Mouse (Mus musculus): Measurements from ENCODE around the gene E130114P18Rik. TPM values are rescaled to one million over a fixed set of nuclear protein-coding genes. Genes with fewer than 3 reads are reported as not detected.

The E130114P18Rik gene
- polyA plus RNA-seq, 1 experiment from 2014 or later = 0.60 TPM

- Histone ChIP-seq H3K4me3 (ENCODE audit: low read depth, low read length) (no peak overlapping the region), H3K27ac (ENCODE audit: low read depth, low read length) (no peak overlapping the region), H3K4me1 (replicated peaks; ENCODE audit: control insufficient read depth, insufficient read depth, low read length) (no peaks in the 10 kb centered on the region), H3K4me2 (no peak overlapping the region), H3K27me3 (replicated peaks; ENCODE audit: control insufficient read depth, insufficient read depth, low read length) (no peaks in the 10 kb centered on the region), H3K36me3 (ENCODE audit: control insufficient read depth, insufficient read depth, low read length) (no peaks in the 10 kb centered on the region), H3K9me3 (ENCODE audit: control insufficient read depth, low read length) (no peaks in the 10 kb centered on the region), H3K9ac (ENCODE audit: low read depth, low read length) (no peak overlapping the region)
- no peak for ATAC-seq (replicated peaks; ENCODE audit: low FRiP score)
- WGBS = 74% methylated on average over 15 of the region's 15 CpGs
- DNase-seq (ENCODE audit: low spot score) = no peak
Observed at GRCm38 (mm10) chr4:97582796-97583430, 195.0 kb downstream of the E130114P18Rik start.

- ATAC-seq (replicated peaks; ENCODE audit: low FRiP score) (no peak), DNase-seq (ENCODE audit: low spot score) (no peak)
- H3K27ac ChIP-seq (ENCODE audit: low read depth, low read length) = no peak overlapping the region
- no peaks in the 10 kb centered on the region for H3K9me3 ChIP-seq (ENCODE audit: control insufficient read depth, low read length)
- H3K36me3 ChIP-seq (ENCODE audit: control insufficient read depth, insufficient read depth, low read length) = no peaks in the 10 kb centered on the region
- no peak overlapping the region for H3K4me2 ChIP-seq
- WGBS = 61% methylated on average over 3 of the region's 3 CpGs
- H3K27me3 ChIP-seq (replicated peaks; ENCODE audit: control insufficient read depth, insufficient read depth, low read length) = no peaks in the 10 kb centered on the region
- no peak overlapping the region for H3K9ac ChIP-seq (ENCODE audit: low read depth, low read length)
- no peaks in the 10 kb centered on the region for H3K4me1 ChIP-seq (replicated peaks; ENCODE audit: control insufficient read depth, insufficient read depth, low read length)
- no peak overlapping the region for H3K4me3 ChIP-seq (ENCODE audit: low read depth, low read length)
Observed at GRCm38 (mm10) chr4:97582064-97582415, 195.8 kb downstream of the E130114P18Rik start.

- WGBS = 62% methylated on average over 12 of the region's 12 CpGs
- Histone ChIP-seq H3K9ac (ENCODE audit: low read depth, low read length) (no peak overlapping the region), H3K4me1 (replicated peaks; ENCODE audit: control insufficient read depth, insufficient read depth, low read length) (no peaks in the 10 kb centered on the region), H3K9me3 (ENCODE audit: control insufficient read depth, low read length) (no peaks in the 10 kb centered on the region), H3K27me3 (replicated peaks; ENCODE audit: control insufficient read depth, insufficient read depth, low read length) (no peaks in the 10 kb centered on the region), H3K27ac (ENCODE audit: low read depth, low read length) (no peak overlapping the region), H3K4me3 (ENCODE audit: low read depth, low read length) (no peak overlapping the region), H3K36me3 (ENCODE audit: control insufficient read depth, insufficient read depth, low read length) (no peaks in the 10 kb centered on the region), H3K4me2 (no peak overlapping the region)
- ATAC-seq (replicated peaks; ENCODE audit: low FRiP score) = no peak
- DNase-seq (ENCODE audit: low spot score) = no peak
Observed at GRCm38 (mm10) chr4:97581314-97582063, 196.4 kb downstream of the E130114P18Rik start.

GRCm38 (mm10) chr4:97580906-97581305, 197.0 kb downstream of the E130114P18Rik start:
- H3K9me3 ChIP-seq (ENCODE audit: control insufficient read depth, low read length) = no peaks in the 10 kb centered on the region
- H3K36me3 ChIP-seq (ENCODE audit: control insufficient read depth, insufficient read depth, low read length) = no peaks in the 10 kb centered on the region
- H3K4me2 ChIP-seq = no peak overlapping the region
- WGBS = 91% methylated on average over 7 of the region's 7 CpGs
- no peak overlapping the region for H3K4me3 ChIP-seq (ENCODE audit: low read depth, low read length)
- ATAC-seq (replicated peaks; ENCODE audit: low FRiP score) (no peak), DNase-seq (ENCODE audit: low spot score) (no peak)
- no peak overlapping the region for H3K27ac ChIP-seq (ENCODE audit: low read depth, low read length)
- H3K9ac ChIP-seq (ENCODE audit: low read depth, low read length) = no peak overlapping the region
- H3K4me1 ChIP-seq (replicated peaks; ENCODE audit: control insufficient read depth, insufficient read depth, low read length) = no peaks in the 10 kb centered on the region
- H3K27me3 ChIP-seq (replicated peaks; ENCODE audit: control insufficient read depth, insufficient read depth, low read length) = no peaks in the 10 kb centered on the region

- WGBS = 80% methylated on average over 9 of the region's 9 CpGs
- no peak overlapping the region for H3K27ac ChIP-seq (ENCODE audit: low read depth, low read length)
- H3K9me3 ChIP-seq (ENCODE audit: control insufficient read depth, low read length) = no peaks in the 10 kb centered on the region
- no peak overlapping the region for H3K9ac ChIP-seq (ENCODE audit: low read depth, low read length)
- no peak overlapping the region for H3K4me2 ChIP-seq
- no peaks in the 10 kb centered on the region for H3K4me1 ChIP-seq (replicated peaks; ENCODE audit: control insufficient read depth, insufficient read depth, low read length)
- no peaks in the 10 kb centered on the region for H3K36me3 ChIP-seq (ENCODE audit: control insufficient read depth, insufficient read depth, low read length)
- DNase-seq (ENCODE audit: low spot score) = no peak
- ATAC-seq (replicated peaks; ENCODE audit: low FRiP score) = no peak
- no peak overlapping the region for H3K4me3 ChIP-seq (ENCODE audit: low read depth, low read length)
- no peaks in the 10 kb centered on the region for H3K27me3 ChIP-seq (replicated peaks; ENCODE audit: control insufficient read depth, insufficient read depth, low read length)
Observed at GRCm38 (mm10) chr4:97578571-97579165, 199.2 kb downstream of the E130114P18Rik start.

- no peaks in the 10 kb centered on the region for H3K9me3 ChIP-seq (ENCODE audit: control insufficient read depth, low read length)
- no peak overlapping the region for H3K9ac ChIP-seq (ENCODE audit: low read depth, low read length)
- DNase-seq (ENCODE audit: low spot score) (no peak), ATAC-seq (replicated peaks; ENCODE audit: low FRiP score) (no peak)
- H3K27ac ChIP-seq (ENCODE audit: low read depth, low read length) = no peak overlapping the region
- H3K4me1 ChIP-seq (replicated peaks; ENCODE audit: control insufficient read depth, insufficient read depth, low read length) = no peaks in the 10 kb centered on the region
- H3K4me2 ChIP-seq = no peak overlapping the region
- H3K4me3 ChIP-seq (ENCODE audit: low read depth, low read length) = no peak overlapping the region
- no peaks in the 10 kb centered on the region for H3K27me3 ChIP-seq (replicated peaks; ENCODE audit: control insufficient read depth, insufficient read depth, low read length)
- H3K36me3 ChIP-seq (ENCODE audit: control insufficient read depth, insufficient read depth, low read length) = no peaks in the 10 kb centered on the region
- WGBS = 73% methylated on average over 5 of the region's 5 CpGs
Observed at GRCm38 (mm10) chr4:97577431-97577830, 200.4 kb downstream of the E130114P18Rik start.

GRCm38 (mm10) chr4:97575447-97575846, 202.4 kb downstream of the E130114P18Rik start:
- WGBS = 60% methylated on average over 5 of the region's 5 CpGs
- no peak overlapping the region for H3K4me3 ChIP-seq (ENCODE audit: low read depth, low read length)
- no peaks in the 10 kb centered on the region for H3K36me3 ChIP-seq (ENCODE audit: control insufficient read depth, insufficient read depth, low read length)
- H3K27me3 ChIP-seq (replicated peaks; ENCODE audit: control insufficient read depth, insufficient read depth, low read length) = no peaks in the 10 kb centered on the region
- H3K9me3 ChIP-seq (ENCODE audit: control insufficient read depth, low read length) = no peaks in the 10 kb centered on the region
- no peak overlapping the region for H3K4me2 ChIP-seq
- no peak overlapping the region for H3K9ac ChIP-seq (ENCODE audit: low read depth, low read length)
- no peaks in the 10 kb centered on the region for H3K4me1 ChIP-seq (replicated peaks; ENCODE audit: control insufficient read depth, insufficient read depth, low read length)
- no peak overlapping the region for H3K27ac ChIP-seq (ENCODE audit: low read depth, low read length)
- no peak for DNase-seq (ENCODE audit: low spot score)
- no peak for ATAC-seq (replicated peaks; ENCODE audit: low FRiP score)

- H3K27me3 ChIP-seq (replicated peaks; ENCODE audit: control insufficient read depth, insufficient read depth, low read length) = no peaks in the 10 kb centered on the region
- no peak overlapping the region for H3K4me2 ChIP-seq
- no peak overlapping the region for H3K27ac ChIP-seq (ENCODE audit: low read depth, low read length)
- H3K36me3 ChIP-seq (ENCODE audit: control insufficient read depth, insufficient read depth, low read length) = no peaks in the 10 kb centered on the region
- no peak overlapping the region for H3K9ac ChIP-seq (ENCODE audit: low read depth, low read length)
- H3K9me3 ChIP-seq (ENCODE audit: control insufficient read depth, low read length) = no peaks in the 10 kb centered on the region
- no peaks in the 10 kb centered on the region for H3K4me1 ChIP-seq (replicated peaks; ENCODE audit: control insufficient read depth, insufficient read depth, low read length)
- 68% methylated on average over 3 of the region's 3 CpGs for WGBS
- H3K4me3 ChIP-seq (ENCODE audit: low read depth, low read length) = no peak overlapping the region
- ATAC-seq (replicated peaks; ENCODE audit: low FRiP score) = no peak
- DNase-seq (ENCODE audit: low spot score) = no peak
Observed at GRCm38 (mm10) chr4:97569320-97569719, 208.6 kb downstream of the E130114P18Rik start.
